Mouse (Mus musculus) hindbrain, embryonic 11.5 days (tissue): Measurements from ENCODE around the gene Armc10. TPM values are rescaled to one million over a fixed set of nuclear protein-coding genes. Genes with fewer than 3 reads are reported as not detected.
A peak's percentile ranks its signal among the peaks of the same experiment; 100 is the strongest.

ENCODE experiments used
- ATAC-seq: fragments of 200-750 bp; cut with Nextera tagmentation; 2 replicates; pipeline ENCODE4 v1.8.0; 2017; ENCODE audit warnings: mild to moderate bottlenecking, moderate TSS enrichment, moderate library complexity; ENCODE audit not compliant: low FRiP score
- DNase-seq: peaks from one replicate; pipeline ENCODE4 v3.0.0-alpha.2; 2015; ENCODE audit warnings: low spot score
- H3K27ac ChIP-seq: fragments of 300-500 bp; sonication (generic); 2 replicates; pipeline ENCODE4 v1.5.1; 2014; ENCODE audit warnings: mild to moderate bottlenecking, low read depth, low read length
- H3K27me3 ChIP-seq: fragments of 300-500 bp; sonication (generic); 2 replicates; pipeline ENCODE4 v1.6.1; 2014; ENCODE audit warnings: mild to moderate bottlenecking, low read length, moderate library complexity, mixed read lengths; ENCODE audit not compliant: control insufficient read depth, insufficient read depth
- H3K36me3 ChIP-seq: fragments of 300-500 bp; sonication (generic); 2 replicates; pipeline ENCODE4 v1.6.1; 2014; ENCODE audit warnings: mild to moderate bottlenecking, low read length, moderate library complexity, mixed read lengths; ENCODE audit not compliant: control insufficient read depth, insufficient read depth
- H3K4me1 ChIP-seq: fragments of 300-500 bp; sonication (generic); replicated peaks from 2 replicates; pipeline ENCODE4 v1.6.1; 2014; ENCODE audit warnings: low read length, mixed read lengths; ENCODE audit not compliant: control insufficient read depth, insufficient read depth
- H3K4me2 ChIP-seq: fragments of 300-500 bp; sonication (generic); replicated peaks from 2 replicates; pipeline ENCODE4 v1.6.1; 2014; ENCODE audit warnings: mild to moderate bottlenecking, low read depth, low read length
- H3K4me3 ChIP-seq: fragments of 300-500 bp; sonication (generic); 2 replicates; pipeline ENCODE4 v1.5.1; 2014; ENCODE audit warnings: low read depth, low read length
- H3K9ac ChIP-seq: fragments of 300-500 bp; sonication (generic); 2 replicates; pipeline ENCODE4 v1.6.1; 2014; ENCODE audit warnings: low read depth, low read length
- H3K9me3 ChIP-seq: fragments of 300-500 bp; sonication (generic); 2 replicates; pipeline ENCODE4 v1.6.1; 2016; ENCODE audit warnings: low read length; ENCODE audit not compliant: control insufficient read depth
- WGBS: fragments of 180-500 bp; shearing (Covaris S2); extraction: QIAGEN DNeasy Blood & Tissue Kit; methylation state at CpG from one replicate; pipeline ENCODE4 v1.1.7; 2014; 5-methylcytosine and 5-hydroxymethylcytosine counted together
- polyA plus RNA-seq: library from polyadenylated mRNA; unstranded; fragments of >200 nt; fragmentation: Nextera tagmentation; extraction: Ambion mirVana; gene quantifications from 2 replicates; pipeline ENCODE4 v1.2.1, GENCODE M21; 2014

Armc10 gene
- polyA plus RNA-seq, 1 experiment from 2014 or later: 93.0 TPM

- Histone ChIP-seq H3K9ac (no peak overlapping the region), H3K4me3 (no peak overlapping the region), H3K36me3 (no peaks in the 10 kb centered on the region), H3K27ac (no peak overlapping the region), H3K27me3 (no peaks in the 10 kb centered on the region), H3K9me3 (no peaks in the 10 kb centered on the region), H3K4me1 (no peaks in the 10 kb centered on the region), H3K4me2 (no peak overlapping the region)
- ATAC-seq: no peak
- no peak for DNase-seq
These were observed 19.7 kb upstream of the Armc10 start for GRCm38 (mm10) chr5:21625916-21626315.

- Histone ChIP-seq H3K27ac (no peak overlapping the region), H3K4me1 (no peaks in the 10 kb centered on the region), H3K9ac (no peak overlapping the region), H3K9me3 (no peaks in the 10 kb centered on the region), H3K4me3 (no peak overlapping the region), H3K27me3 (no peaks in the 10 kb centered on the region), H3K36me3 (no peaks in the 10 kb centered on the region), H3K4me2 (no peak overlapping the region)
- 0% methylated on average over 1 of the region's 1 CpGs for WGBS
- ATAC-seq (no peak), DNase-seq (peak; percentile 69)
These were observed 4.7 kb upstream of the Armc10 start for GRCm38 (mm10) chr5:21640961-21641360.

- H3K4me2 ChIP-seq: no peak overlapping the region
- ATAC-seq (no peak), DNase-seq (no peak)
- peaks cover 1% of the 10 kb centered on the region; the same call in 1 of the 2 replicates for H3K36me3 ChIP-seq
- 48% methylated on average over 1 of the region's 1 CpGs for WGBS
- H3K4me3 ChIP-seq: no peak overlapping the region
- 0 out of 2 replicates have a peak, but pooled peaks cover 3% of the 10 kb centered on the region for H3K4me1 ChIP-seq
- H3K9me3 ChIP-seq: no peaks in the 10 kb centered on the region
- H3K9ac ChIP-seq: no peak overlapping the region
- H3K27ac ChIP-seq: no peak overlapping the region
- H3K27me3 ChIP-seq: no peaks in the 10 kb centered on the region
These were observed 2.0 kb upstream of the Armc10 start for GRCm38 (mm10) chr5:21643606-21644005.

- H3K4me2 ChIP-seq: peak overlapping the region; percentile 55
- ATAC-seq (peak; percentile 20), DNase-seq (no peak)
- peaks cover 4% of the 10 kb centered on the region; the same call in 1 of the 2 replicates for H3K36me3 ChIP-seq
- H3K4me3 ChIP-seq: peak overlapping the region; percentile 82
- 0 out of 2 replicates have a peak, but pooled peaks cover 3% of the 10 kb centered on the region for H3K4me1 ChIP-seq
- no peaks in the 10 kb centered on the region for H3K9me3 ChIP-seq
- peak overlapping the region; percentile 55; the same call in 1 of the 2 replicates for H3K27ac ChIP-seq
- H3K9ac ChIP-seq: peak overlapping the region; percentile 35; the same call in 1 of the 2 replicates
- 10% methylated on average over 14 of the region's 14 CpGs for WGBS
- H3K27me3 ChIP-seq: no peaks in the 10 kb centered on the region
These were observed 648 bp upstream of the Armc10 start for GRCm38 (mm10) chr5:21644891-21645438.

- no peak for DNase-seq
- Histone ChIP-seq H3K9me3 (no peaks in the 10 kb centered on the region), H3K4me1 (0 out of 2 replicates have a peak, but pooled peaks cover 3% of the 10 kb centered on the region), H3K4me2 (peak overlapping the region; percentile 78), H3K9ac (peak overlapping the region; percentile 92), H3K36me3 (peaks cover 6% of the 10 kb centered on the region; the same call in 1 of the 2 replicates), H3K27me3 (no peaks in the 10 kb centered on the region), H3K27ac (peak overlapping the region; percentile 91), H3K4me3 (peak overlapping the region; percentile 82)
- no peak for ATAC-seq
- WGBS: under 1% methylated on average over 25 of the region's 25 CpGs
These were observed 499 bp downstream of the Armc10 start for GRCm38 (mm10) chr5:21646133-21646491.

DNA sequence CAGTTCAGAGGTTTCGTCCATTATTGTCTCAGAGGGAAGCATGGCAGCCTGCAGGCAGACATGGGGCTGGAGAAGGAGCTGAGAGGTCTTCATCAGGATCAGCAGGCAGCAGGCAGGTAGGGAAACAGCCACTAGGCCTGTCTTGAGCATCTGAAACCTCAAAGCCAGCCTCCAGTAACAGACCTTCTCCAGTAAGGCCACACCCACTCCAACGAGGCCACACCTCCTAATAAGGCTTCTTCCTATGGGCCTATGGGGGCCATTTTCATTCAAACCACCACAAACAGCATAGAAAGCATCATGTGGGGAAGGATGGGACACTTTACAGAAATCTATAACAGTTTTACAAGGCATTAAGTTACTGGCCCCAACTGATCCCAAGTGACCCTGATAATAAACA is 5.1 kb downstream of the Armc10 start:
- Histone ChIP-seq H3K9me3 (no peaks in the 10 kb centered on the region), H3K4me3 (no peak overlapping the region), H3K9ac (no peak overlapping the region), H3K27ac (no peak overlapping the region), H3K4me1 (0 out of 2 replicates have a peak, but pooled peaks cover 3% of the 10 kb centered on the region), H3K36me3 (peaks cover 10% of the 10 kb centered on the region; the same call in 1 of the 2 replicates), H3K27me3 (no peaks in the 10 kb centered on the region), H3K4me2 (no peak overlapping the region)
- DNase-seq (no peak), ATAC-seq (no peak)
- WGBS: 71% methylated on average over 2 of the region's 2 CpGs

DNA sequence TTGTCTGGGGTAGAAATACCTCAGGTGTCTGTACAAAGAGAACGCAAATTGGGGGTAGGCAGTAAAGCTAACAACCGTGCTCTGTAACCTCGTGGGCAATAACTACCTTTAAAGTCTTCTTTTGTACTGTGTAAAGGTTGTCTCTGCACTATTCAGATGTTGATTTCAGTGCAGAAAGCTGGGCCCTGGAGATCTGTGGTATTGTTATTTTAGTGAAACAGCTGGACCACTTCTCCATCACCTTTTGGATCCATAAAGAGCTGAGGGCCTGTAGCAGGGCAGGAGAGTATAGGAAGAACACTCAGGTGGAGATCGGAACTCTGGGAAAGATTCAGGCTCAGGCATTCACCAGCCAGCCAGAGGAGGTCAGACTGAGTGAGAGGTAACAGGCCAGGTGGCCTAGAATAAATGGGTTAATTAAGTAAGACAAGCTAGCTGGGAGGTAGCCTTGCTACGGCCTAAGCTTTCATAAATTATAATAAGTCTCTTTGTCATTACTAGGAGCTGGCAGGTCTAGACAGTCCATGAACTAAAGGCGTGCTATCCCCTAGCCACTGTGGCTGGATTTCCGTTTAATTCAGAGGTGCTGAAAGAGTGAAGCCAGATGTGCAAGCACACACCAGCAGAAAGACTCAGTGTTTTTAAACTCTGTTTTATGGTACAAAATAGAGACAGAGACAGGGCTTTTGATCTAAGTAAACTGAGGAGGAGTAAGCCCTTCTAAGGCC is 6.4 kb downstream of the Armc10 start:
- Histone ChIP-seq H3K9me3 (no peaks in the 10 kb centered on the region), H3K4me2 (no peak overlapping the region), H3K4me1 (0 out of 2 replicates have a peak, but pooled peaks cover 3% of the 10 kb centered on the region), H3K36me3 (peaks cover 10% of the 10 kb centered on the region; the same call in 1 of the 2 replicates), H3K9ac (no peak overlapping the region), H3K4me3 (no peak overlapping the region), H3K27me3 (no peaks in the 10 kb centered on the region), H3K27ac (no peak overlapping the region)
- no peak for ATAC-seq
- 90% methylated on average over 7 of the region's 7 CpGs for whole genome bisulfite sequencing
- DNase-seq: no peak

DNA sequence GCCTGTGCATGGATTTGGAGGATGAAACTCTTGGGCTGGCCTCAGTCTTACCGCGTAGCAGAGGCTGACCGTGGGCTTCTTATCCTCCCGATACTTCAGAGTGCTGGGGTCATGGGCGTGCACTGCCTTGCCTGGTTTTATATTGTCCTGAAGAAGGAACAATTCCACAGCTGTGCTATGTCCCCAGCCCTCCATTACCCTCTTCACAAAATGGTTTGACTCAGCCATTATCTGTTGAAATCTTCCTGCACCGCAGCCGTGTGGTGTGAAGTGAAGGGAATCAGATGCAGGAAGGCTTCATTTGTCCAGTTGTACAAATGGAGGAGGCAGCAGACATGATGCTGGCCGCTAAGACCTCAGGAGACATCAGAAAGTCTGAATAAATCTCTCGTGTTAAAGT is 11.3 kb downstream of the Armc10 start:
- H3K4me1 ChIP-seq: no peaks in the 10 kb centered on the region
- ATAC-seq (no peak), DNase-seq (no peak)
- H3K4me3 ChIP-seq: no peak overlapping the region
- 92% methylated on average over 9 of the region's 9 CpGs for WGBS
- H3K9me3 ChIP-seq: no peaks in the 10 kb centered on the region
- H3K27ac ChIP-seq: no peak overlapping the region
- no peak overlapping the region for H3K4me2 ChIP-seq
- H3K27me3 ChIP-seq: no peaks in the 10 kb centered on the region
- H3K36me3 ChIP-seq: 0 out of 2 replicates have a peak, but pooled peaks cover 7% of the 10 kb centered on the region
- no peak overlapping the region for H3K9ac ChIP-seq

DNA sequence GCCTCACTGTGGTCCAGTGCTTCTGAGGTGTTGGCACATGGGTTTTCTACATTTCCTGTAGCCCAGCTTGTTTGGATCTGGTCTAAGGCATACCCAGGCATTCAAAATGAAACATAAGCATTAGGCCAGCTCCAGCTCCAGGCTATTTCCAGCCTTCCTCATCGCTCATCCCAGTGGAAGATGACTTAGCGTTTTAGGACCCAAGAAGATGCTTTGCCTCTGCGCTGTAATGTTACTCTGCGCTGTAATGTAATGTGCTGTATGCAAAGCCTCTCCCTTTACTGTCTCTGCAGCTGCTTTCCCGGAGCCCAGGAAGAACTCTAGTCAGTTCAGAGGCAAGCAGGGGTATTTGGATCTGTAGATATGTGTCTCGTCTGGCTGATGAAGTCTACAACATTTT is 12.4 kb downstream of the Armc10 start:
- DNase-seq: no peak
- no peak overlapping the region for H3K4me2 ChIP-seq
- H3K4me1 ChIP-seq: no peaks in the 10 kb centered on the region
- H3K9me3 ChIP-seq: no peaks in the 10 kb centered on the region
- no peak overlapping the region for H3K27ac ChIP-seq
- 0 out of 2 replicates have a peak, but pooled peaks cover 7% of the 10 kb centered on the region for H3K36me3 ChIP-seq
- H3K4me3 ChIP-seq: no peak overlapping the region
- H3K9ac ChIP-seq: no peak overlapping the region
- 87% methylated on average over 6 of the region's 6 CpGs for WGBS
- no peak for ATAC-seq
- no peaks in the 10 kb centered on the region for H3K27me3 ChIP-seq
